Mouse (Mus musculus) left cerebral cortex, postnatal 25 days (tissue): ENCODE measurements around the gene Zfp871. TPM values are rescaled to one million over a fixed set of nuclear protein-coding genes. Genes with fewer than 3 reads are reported as not detected.
A peak's percentile ranks its signal among the peaks of the same experiment; 100 is the strongest.
"Not testable (repeated sequence)": the region's sequence is repeated elsewhere in the genome, so short reads cannot be mapped to it uniquely, and the experiment has no call there.

Experiments used
- DNase-seq, 2 experiments: peaks; one replicate each; pipeline ENCODE4 v3.0.0; 2022; ENCODE audit warnings: low spot score in 2 of 2, mixed read lengths in 1 of 2
- intact Hi-C: fragments of 180-260 bp; cut with DNase I; formaldehyde crosslinking; loops from one replicate; pipeline ENCODE4 v1.15.1; 2025
- total RNA-seq, 2 experiments: library from RNA; stranded (reverse); gene quantifications; 2 replicates each; pipeline ENCODE4 v1.2.3; 2021

Gene Zfp871
- total RNA-seq, 2 experiments from 2014 or later: 84.8 to 93.7 TPM

DNA sequence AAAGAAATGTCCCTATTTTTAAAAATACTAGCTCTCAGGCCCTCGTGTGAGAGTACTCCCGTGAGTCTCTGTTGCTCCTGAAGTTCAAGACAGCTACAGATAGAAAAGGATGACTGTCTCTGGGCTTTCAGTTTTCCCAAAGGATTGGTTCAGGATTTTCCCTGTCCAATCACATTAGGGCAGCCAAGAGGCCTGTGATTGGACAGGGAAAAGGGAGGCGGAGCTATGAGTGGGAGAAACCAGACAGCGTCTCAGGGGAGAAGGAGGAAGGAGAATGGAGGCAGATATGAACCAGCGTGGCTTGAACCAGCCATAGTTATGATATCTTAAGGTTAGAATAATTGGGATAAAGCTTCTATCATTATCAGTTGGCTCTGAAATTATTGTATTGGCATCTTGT, 37.5 kb downstream of the Zfp871 start:
- intact Hi-C loops: no loop called here
- DNase-seq: no peak

DNA sequence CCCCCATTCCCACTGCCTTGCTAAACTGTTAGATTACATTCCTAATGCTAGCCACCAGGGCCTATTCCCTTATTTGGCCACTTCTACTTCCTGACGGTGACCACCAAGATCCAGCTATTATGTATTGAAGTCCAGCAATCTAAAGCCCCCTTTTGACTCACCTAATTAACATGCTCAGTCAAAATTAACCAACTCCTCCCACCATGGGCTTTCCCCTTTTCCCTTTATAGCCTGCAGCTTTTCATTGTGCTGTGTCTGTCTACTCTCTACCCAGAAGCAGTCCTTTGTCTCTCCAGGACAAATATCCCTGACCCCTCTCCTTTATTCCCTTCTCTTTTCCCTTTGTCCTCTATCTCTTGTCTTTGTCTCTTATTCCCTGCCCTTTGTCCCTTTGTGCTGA, 47.0 kb downstream of the Zfp871 start:
- intact Hi-C loops: no loop called here
- no peak for DNase-seq

- intact Hi-C loops: no loop called here
- no peak for DNase-seq
These were observed 49.7 kb downstream of the Zfp871 start for GRCm38 (mm10) chr17:32738406-32738805.

GRCm38 (mm10) chr17:32729029-32729428, 59.1 kb downstream of the Zfp871 start:
- intact Hi-C loops: no loop called here
- peak in 1 of 2 experiments; percentile 1 for DNase-seq

- intact Hi-C loops, DNase-seq: not testable (repeated sequence)
These were observed 61.7 kb downstream of the Zfp871 start for GRCm38 (mm10) chr17:32726360-32726759.

- DNase-seq: no peak
- intact Hi-C loops: no loop called here
These were observed 65.3 kb downstream of the Zfp871 start for GRCm38 (mm10) chr17:32722771-32723170.

GRCm38 (mm10) chr17:32722151-32722550, 65.9 kb downstream of the Zfp871 start:
- intact Hi-C loops, DNase-seq: not testable (repeated sequence)

Other genes with a start within 250 kb of the Zfp871 start
- gene Cyp4f37, start 167.0 kb downstream of the Zfp871 start, total RNA-seq: not detected
- not detected for gene Cyp4f40, start 129.4 kb downstream of the Zfp871 start, total RNA-seq
- gene Cyp4f15, start 102.7 kb downstream of the Zfp871 start, total RNA-seq: 10 to 100 TPM; 19.0 to 22.0 TPM
- gene Zfp811, start 21.6 kb upstream of the Zfp871 start, total RNA-seq: 1 to 10 TPM; 6.1 to 7.5 TPM
- gene Zfp799, start 42.0 kb upstream of the Zfp871 start, total RNA-seq: 10 to 100 TPM; 27.0 to 32.1 TPM
- 1 to 10 TPM; 7.9 to 9.2 TPM for gene Zfp870, start 103.4 kb upstream of the Zfp871 start, total RNA-seq
- gene Cyp4f14, start 129.1 kb upstream of the Zfp871 start, total RNA-seq: 1 to 10 TPM; 6.0 to 6.6 TPM
- gene Cyp4f13, start 159.1 kb upstream of the Zfp871 start, total RNA-seq: 10 to 100 TPM; 14.8 to 20.8 TPM
- gene Zfp472, start 177.5 kb upstream of the Zfp871 start, total RNA-seq: 1 to 10 TPM; 4.9 to 6.3 TPM
- 10 to 100 TPM; 16.1 to 18.0 TPM for gene Zfp952, start 204.8 kb upstream of the Zfp871 start, total RNA-seq
- 10 to 100 TPM; 19.0 to 24.6 TPM for gene Zfp763, start 245.1 kb upstream of the Zfp871 start, total RNA-seq